Mouse (Mus musculus) thymus, postnatal 25 days (tissue): ENCODE measurements around the gene Slc7a5.
A peak's percentile ranks its signal among the peaks of the same experiment; 100 is the strongest.

Experiments
- DNase-seq: peaks from one replicate; pipeline ENCODE4 v3.0.0; 2022

Gene Slc7a5

GRCm38 (mm10) chr8:121847987-121848386, 59.5 kb downstream of the Slc7a5 start:
- DNase-seq = no peak

GRCm38 (mm10) chr8:121847261-121847822, 60.2 kb downstream of the Slc7a5 start:
- DNase-seq = no peak

GRCm38 (mm10) chr8:121846815-121847214, 60.7 kb downstream of the Slc7a5 start:
- DNase-seq = no peak

GRCm38 (mm10) chr8:121844765-121845164, 62.7 kb downstream of the Slc7a5 start:
- no peak for DNase-seq

- DNase-seq = no peak
Observed at GRCm38 (mm10) chr8:121843184-121843733, 64.2 kb downstream of the Slc7a5 start.

- no peak for DNase-seq
Observed at GRCm38 (mm10) chr8:121842064-121842955, 65.2 kb downstream of the Slc7a5 start.

- DNase-seq = peak; percentile 49
Observed at GRCm38 (mm10) chr8:121841242-121841641, 66.3 kb downstream of the Slc7a5 start.

- peak; percentile 72 for DNase-seq
Observed at GRCm38 (mm10) chr8:121832503-121832902, 75.0 kb downstream of the Slc7a5 start.

- no peak for DNase-seq
Observed at GRCm38 (mm10) chr8:121832061-121832460, 75.4 kb downstream of the Slc7a5 start.
